ENCODE assay signal across 9 mouse cellular contexts in the genomic region with DNA sequence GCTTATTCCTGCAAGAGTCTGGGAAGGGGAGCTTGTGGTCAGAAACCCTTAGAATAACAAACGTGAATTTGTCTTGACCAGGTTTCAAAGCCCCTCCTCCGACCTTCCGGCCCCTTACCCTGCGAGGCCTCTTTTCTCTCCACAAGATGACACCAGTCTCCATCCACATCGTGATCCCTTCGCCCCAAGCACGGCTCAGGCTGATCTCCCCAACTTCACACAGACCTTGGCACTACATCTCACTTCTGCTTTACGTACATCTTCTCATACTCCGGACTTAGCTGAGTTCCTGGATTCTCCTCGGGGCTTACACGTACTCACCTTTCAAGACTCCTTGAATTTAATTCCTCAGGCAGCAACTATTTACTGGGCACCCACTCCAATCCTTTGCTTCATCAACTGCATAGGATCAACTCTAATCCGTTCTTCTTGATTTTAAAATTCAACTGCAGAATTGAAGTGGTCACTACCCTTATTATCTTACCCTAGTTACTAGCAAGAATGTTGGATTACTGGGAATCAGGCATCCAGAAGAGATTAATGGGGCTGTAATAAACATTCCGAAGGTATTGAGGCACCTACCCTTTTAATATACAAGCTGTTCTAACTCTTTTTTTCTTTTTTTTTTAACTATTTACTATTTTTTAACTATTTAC. TPM values are rescaled to one million over a fixed set of nuclear protein-coding genes. Genes with fewer than 3 reads are reported as not detected.
DNase-seq lines count a peak whose midpoint lies in the region; ATAC-seq and TF ChIP-seq lines count a peak whose summit lies in the region.
"Had no signal": no experiment of that assay in that cellular context is flagged by ENCODE, and none has a peak within 500 bp of the region (broad histone marks: within the 10 kb centered on the region; RNA-seq: fewer than 3 reads in every experiment).

No protein-coding gene starts in this region.

- H3K4me1 ChIP-seq in heart, embryonic 10.5 days: peaks cover 18% of the 10 kb centered on the region
- H3K4me1 ChIP-seq in ES-Bruce4 (ENCODE audit: control insufficient read depth, insufficient read depth, low read length): no peaks in the 10 kb centered on the region
- peaks cover 13% of the 10 kb centered on the region for H3K4me1 ChIP-seq in forebrain, postnatal 0 days (ENCODE audit: insufficient read depth)
- peaks cover 76% of the 10 kb centered on the region for H3K4me1 ChIP-seq in megakaryocyte, embryonic 14.5 days

- no peak for TF ChIP-seq CTCF in ES-Bruce4 (IDR thresholded peaks at IDR 0.05; ENCODE audit: low read depth, low read length)
- no peak for TF ChIP-seq CTCF in forebrain, postnatal 0 days (IDR thresholded peaks at IDR 0.05; ENCODE audit: low read depth)

- peak overlapping the region; percentile 88 for H3K4me3 ChIP-seq in heart, embryonic 10.5 days
- peak overlapping the region; percentile 94 for H3K4me3 ChIP-seq in ES-Bruce4 (ENCODE audit: low read depth, low read length)
- peak overlapping the region; percentile 84 for H3K4me3 ChIP-seq in forebrain, postnatal 0 days (ENCODE audit: low read depth, low read length)
- H3K4me3 ChIP-seq in megakaryocyte, embryonic 14.5 days (replicated peaks): peak overlapping the region; percentile 100

- peaks cover 32% of the 10 kb centered on the region for H3K36me3 ChIP-seq in heart, embryonic 10.5 days
- peaks cover 31% of the 10 kb centered on the region for H3K36me3 ChIP-seq in ES-Bruce4 (ENCODE audit: control insufficient read depth, insufficient read depth, low read length, poor library complexity, severe bottlenecking)
- peaks cover 25% of the 10 kb centered on the region for H3K36me3 ChIP-seq in forebrain, postnatal 0 days (ENCODE audit: insufficient read depth)
- H3K36me3 ChIP-seq in megakaryocyte, embryonic 14.5 days (replicated peaks; ENCODE audit: low read length): peaks cover 37% of the 10 kb centered on the region

- H3K27ac ChIP-seq in heart, embryonic 10.5 days: peak overlapping the region; percentile 97
- peak overlapping the region; percentile 94 for H3K27ac ChIP-seq in ES-Bruce4 (ENCODE audit: insufficient read depth, low read length)
- peak overlapping the region; percentile 97 for H3K27ac ChIP-seq in forebrain, postnatal 0 days (ENCODE audit: low read depth, low read length)

- H3K9ac ChIP-seq in ES-Bruce4 (ENCODE audit: low read depth, poor library complexity, severe bottlenecking): peak overlapping the region; percentile 81
- H3K9ac ChIP-seq in forebrain, postnatal 0 days: peak overlapping the region; percentile 88

- DNase-seq in heart, embryonic 10.5 days (ENCODE audit: low spot score): no peak
- DNase-seq in heart, postnatal 25 days (ENCODE audit: low spot score): no peak
- no peak for DNase-seq in forebrain, postnatal 0 days
- DNase-seq in thymus, adult 18-20 months: no peak
- no peak for DNase-seq in embryo, embryonic 10.5 days (ENCODE audit: low spot score)

- intact Hi-C loops in heart, postnatal 25 days (cut with DNase I): loop anchor here (10.0 kb wide), 1 partner anchor 401 kb away; no protein-coding TSS in a partner anchor

- no peak for TF ChIP-seq EP300 in ES-Bruce4 (IDR thresholded peaks at IDR 0.05; ENCODE audit: insufficient read depth, low read depth, low read length)

- no peaks in the 10 kb centered on the region for H3K27me3 ChIP-seq in heart, embryonic 10.5 days (ENCODE audit: insufficient read depth, poor library complexity, severe bottlenecking)
- H3K27me3 ChIP-seq in ES-Bruce4 (ENCODE audit: control insufficient read depth, insufficient read depth, low read length, poor library complexity, severe bottlenecking): no peaks in the 10 kb centered on the region
- H3K27me3 ChIP-seq in forebrain, postnatal 0 days (ENCODE audit: insufficient read depth, low read length): no peaks in the 10 kb centered on the region
- no peaks in the 10 kb centered on the region for H3K27me3 ChIP-seq in megakaryocyte, embryonic 14.5 days (replicated peaks)

- TF ChIP-seq POLR2A in ES-Bruce4 (IDR thresholded peaks at IDR 0.05; ENCODE audit: insufficient read depth, low read length): no peak

- 7% methylated on average over 13 of the region's 13 CpGs for WGBS in heart, embryonic 10.5 days
- 7% methylated on average over 13 of the region's 13 CpGs for WGBS in forebrain, postnatal 0 days

- peak overlapping the region; percentile 74 for H3K4me2 ChIP-seq in forebrain, postnatal 0 days (ENCODE audit: low read depth)

- ATAC-seq in forebrain, postnatal 0 days: no peak; the same call in 1 of the 2 replicates
- ATAC-seq in CD4-positive, CD25-positive, alpha-beta regulatory T cell, adult 4 months: no peak

- H3K9me3 ChIP-seq in heart, embryonic 10.5 days: no peaks in the 10 kb centered on the region
- H3K9me3 ChIP-seq in ES-Bruce4 (replicated peaks; ENCODE audit: control insufficient read depth, insufficient read depth, low read length, poor library complexity, severe bottlenecking): no peaks in the 10 kb centered on the region
- H3K9me3 ChIP-seq in forebrain, postnatal 0 days (ENCODE audit: low read length): no peaks in the 10 kb centered on the region
- no peaks in the 10 kb centered on the region for H3K9me3 ChIP-seq in megakaryocyte, embryonic 14.5 days

RNA-seq across cellular contexts. Expression of gene Slc3a2, which starts 9.0 kb away (rescaled TPM):
- 91.8 and 104 TPM in 2 replicates for polyA plus RNA-seq in heart, embryonic 10.5 days (2016; fragmentation: Nextera tagmentation; extraction: Ambion mirVana)
- 10 to 100 TPM; 36.1 to 38.0 TPM for total RNA-seq in heart, postnatal 25 days (2021)
- polyA plus RNA-seq in ES-Bruce4 (2011; ENCODE audit: insufficient read depth, insufficient read length, low read depth, missing spikeins): 170 TPM in 2 replicates
- total RNA-seq in forebrain, postnatal 0 days (2014; rRNA removed): 107 and 116 TPM in 2 replicates
- polyA plus RNA-seq in forebrain, postnatal 0 days (2015; fragmentation: Nextera tagmentation; extraction: Ambion mirVana): 247 and 256 TPM in 2 replicates
- polyA plus RNA-seq in megakaryocyte, embryonic 14.5 days (2012; ENCODE audit: insufficient read depth, low replicate concordance): 139 and 161 TPM in 2 replicates
- polyA plus RNA-seq in CD4-positive, CD25-positive, alpha-beta regulatory T cell, adult 4 months (2017; shearing (Covaris generic)): 10 to 100 TPM; 63.7 to 85.1 TPM

RNA-seq across cellular contexts. Expression of gene Wdr74, which starts 21.5 kb away (rescaled TPM):
- polyA plus RNA-seq in heart, embryonic 10.5 days (2016; fragmentation: Nextera tagmentation; extraction: Ambion mirVana): 76.6 and 101 TPM in 2 replicates
- 10 to 100 TPM; 17.9 to 18.9 TPM for total RNA-seq in heart, postnatal 25 days (2021)
- polyA plus RNA-seq in ES-Bruce4 (2011; ENCODE audit: insufficient read depth, insufficient read length, low read depth, missing spikeins): 81.1 and 97.0 TPM in 2 replicates
- 74.1 and 85.9 TPM in 2 replicates for total RNA-seq in forebrain, postnatal 0 days (2014; rRNA removed)
- polyA plus RNA-seq in forebrain, postnatal 0 days (2015; fragmentation: Nextera tagmentation; extraction: Ambion mirVana): 98.7 and 113 TPM in 2 replicates
- polyA plus RNA-seq in megakaryocyte, embryonic 14.5 days (2012; ENCODE audit: insufficient read depth, low replicate concordance): 3.7 and 16.5 TPM in 2 replicates
- polyA plus RNA-seq in CD4-positive, CD25-positive, alpha-beta regulatory T cell, adult 4 months (2017; shearing (Covaris generic)): 10 to 100 TPM; 72.5 to 92.2 TPM

RNA-seq across cellular contexts. Expression of gene 1700092M07Rik, which starts 26.4 kb away (rescaled TPM):
- polyA plus RNA-seq in heart, embryonic 10.5 days (2016; fragmentation: Nextera tagmentation; extraction: Ambion mirVana): 1.6 and 2.1 TPM in 2 replicates
- not detected for total RNA-seq in heart, postnatal 25 days (2021)
- polyA plus RNA-seq in ES-Bruce4 (2011; ENCODE audit: insufficient read depth, insufficient read length, low read depth, missing spikeins): 2.2 TPM in 1 of 2 replicates, not detected in the other
- not detected in 2 replicates for total RNA-seq in forebrain, postnatal 0 days (2014; rRNA removed)
- 0.65 and 0.67 TPM in 2 replicates for polyA plus RNA-seq in forebrain, postnatal 0 days (2015; fragmentation: Nextera tagmentation; extraction: Ambion mirVana)
- 0.86 TPM in 1 of 2 replicates, not detected in the other for polyA plus RNA-seq in megakaryocyte, embryonic 14.5 days (2012; ENCODE audit: insufficient read depth, low replicate concordance)
- under 1 TPM in 1 of 2 experiments, not detected in 1; 0.75 TPM for polyA plus RNA-seq in CD4-positive, CD25-positive, alpha-beta regulatory T cell, adult 4 months (2017; shearing (Covaris generic))
- total RNA-seq: gastrocnemius, postnatal 25 days had no signal

RNA-seq across cellular contexts. Expression of gene Stx5a, which starts 27.1 kb away (rescaled TPM):
- 83.1 and 91.1 TPM in 2 replicates for polyA plus RNA-seq in heart, embryonic 10.5 days (2016; fragmentation: Nextera tagmentation; extraction: Ambion mirVana)
- total RNA-seq in heart, postnatal 25 days (2021): 10 to 100 TPM; 27.6 to 31.0 TPM
- polyA plus RNA-seq in ES-Bruce4 (2011; ENCODE audit: insufficient read depth, insufficient read length, low read depth, missing spikeins): 45.6 and 47.1 TPM in 2 replicates
- total RNA-seq in forebrain, postnatal 0 days (2014; rRNA removed): 130 and 140 TPM in 2 replicates
- polyA plus RNA-seq in forebrain, postnatal 0 days (2015; fragmentation: Nextera tagmentation; extraction: Ambion mirVana): 86.4 and 97.6 TPM in 2 replicates
- 18.8 and 39.1 TPM in 2 replicates for polyA plus RNA-seq in megakaryocyte, embryonic 14.5 days (2012; ENCODE audit: insufficient read depth, low replicate concordance)
- polyA plus RNA-seq in CD4-positive, CD25-positive, alpha-beta regulatory T cell, adult 4 months (2017; shearing (Covaris generic)): 100 to 1,000 TPM; 132 to 165 TPM

RNA-seq across cellular contexts. Expression of gene Nxf1, which starts 42.7 kb away (rescaled TPM):
- polyA plus RNA-seq in heart, embryonic 10.5 days (2016; fragmentation: Nextera tagmentation; extraction: Ambion mirVana): 156 and 193 TPM in 2 replicates
- total RNA-seq in heart, postnatal 25 days (2021): 10 to 100 TPM; 37.5 to 48.1 TPM
- polyA plus RNA-seq in ES-Bruce4 (2011; ENCODE audit: insufficient read depth, insufficient read length, low read depth, missing spikeins): 122 and 200 TPM in 2 replicates
- total RNA-seq in forebrain, postnatal 0 days (2014; rRNA removed): 81.7 and 114 TPM in 2 replicates
- polyA plus RNA-seq in forebrain, postnatal 0 days (2015; fragmentation: Nextera tagmentation; extraction: Ambion mirVana): 97.1 and 97.9 TPM in 2 replicates
- 10.6 and 13.3 TPM in 2 replicates for polyA plus RNA-seq in megakaryocyte, embryonic 14.5 days (2012; ENCODE audit: insufficient read depth, low replicate concordance)
- 100 to 1,000 TPM; 163 to 188 TPM for polyA plus RNA-seq in CD4-positive, CD25-positive, alpha-beta regulatory T cell, adult 4 months (2017; shearing (Covaris generic))
